Mouse (Mus musculus): ENCODE measurements around the gene Ulk4.

The Ulk4 gene

GRCm38 (mm10) chr9:120976856-120977255, 300.1 kb downstream of the Ulk4 start:
- no peak for DNase-seq (ENCODE audit: low spot score)

- no peak for DNase-seq (ENCODE audit: low spot score)
Observed at GRCm38 (mm10) chr9:120976158-120976557, 300.8 kb downstream of the Ulk4 start.

GRCm38 (mm10) chr9:120974209-120974608, 302.8 kb downstream of the Ulk4 start:
- no peak for DNase-seq (ENCODE audit: low spot score)

- DNase-seq (ENCODE audit: low spot score): no peak
Observed at GRCm38 (mm10) chr9:120973026-120973515, 303.9 kb downstream of the Ulk4 start.

- no peak for DNase-seq (ENCODE audit: low spot score)
Observed at GRCm38 (mm10) chr9:120965007-120965406, 312.0 kb downstream of the Ulk4 start.

GRCm38 (mm10) chr9:120964224-120964623, 312.8 kb downstream of the Ulk4 start:
- DNase-seq (ENCODE audit: low spot score): no peak

- no peak for DNase-seq (ENCODE audit: low spot score)
Observed at GRCm38 (mm10) chr9:120963720-120964119, 313.3 kb downstream of the Ulk4 start.

GRCm38 (mm10) chr9:120963104-120963503, 313.9 kb downstream of the Ulk4 start:
- peak; percentile 17 for DNase-seq (ENCODE audit: low spot score)

GRCm38 (mm10) chr9:120961969-120962700, 314.9 kb downstream of the Ulk4 start:
- peak; percentile 40 for DNase-seq (ENCODE audit: low spot score)

- DNase-seq (ENCODE audit: low spot score): no peak
Observed at GRCm38 (mm10) chr9:120961466-120961865, 315.5 kb downstream of the Ulk4 start.

- DNase-seq (ENCODE audit: low spot score): no peak
Observed at GRCm38 (mm10) chr9:120960611-120961010, 316.4 kb downstream of the Ulk4 start.

GRCm38 (mm10) chr9:120959225-120959624, 317.8 kb downstream of the Ulk4 start:
- no peak for DNase-seq (ENCODE audit: low spot score)

GRCm38 (mm10) chr9:120958560-120958959, 318.4 kb downstream of the Ulk4 start:
- peak; percentile 35 for DNase-seq (ENCODE audit: low spot score)

GRCm38 (mm10) chr9:120958051-120958450, 318.9 kb downstream of the Ulk4 start:
- DNase-seq (ENCODE audit: low spot score): no peak

GRCm38 (mm10) chr9:120951947-120952346, 325.1 kb downstream of the Ulk4 start:
- DNase-seq (ENCODE audit: low spot score): no peak

- DNase-seq (ENCODE audit: low spot score): no peak
Observed at GRCm38 (mm10) chr9:120950761-120951160, 326.2 kb downstream of the Ulk4 start.

GRCm38 (mm10) chr9:120948832-120949231, 328.2 kb downstream of the Ulk4 start:
- DNase-seq (ENCODE audit: low spot score): no peak

GRCm38 (mm10) chr9:120946131-120946530, 330.9 kb downstream of the Ulk4 start:
- DNase-seq (ENCODE audit: low spot score): no peak

- DNase-seq (ENCODE audit: low spot score): no peak
Observed at GRCm38 (mm10) chr9:120944211-120944610, 332.8 kb downstream of the Ulk4 start.

GRCm38 (mm10) chr9:120943757-120944156, 333.2 kb downstream of the Ulk4 start:
- DNase-seq (ENCODE audit: low spot score): no peak

GRCm38 (mm10) chr9:120940858-120941257, 336.1 kb downstream of the Ulk4 start:
- no peak for DNase-seq (ENCODE audit: low spot score)

- DNase-seq (ENCODE audit: low spot score): peak; percentile 72
Observed at GRCm38 (mm10) chr9:120936351-120936750, 340.6 kb downstream of the Ulk4 start.

GRCm38 (mm10) chr9:120935634-120935922, 341.4 kb downstream of the Ulk4 start:
- DNase-seq (ENCODE audit: low spot score): no peak

Measured in MN1 (cell line).